Mouse (Mus musculus) urinary bladder, postnatal 14 days (tissue): ENCODE results near the gene Myom1.

Source experiments
- DNase-seq: peaks from one replicate; pipeline ENCODE4 v3.0.0; 2021; ENCODE audit warnings: low spot score

The Myom1 gene

DNA sequence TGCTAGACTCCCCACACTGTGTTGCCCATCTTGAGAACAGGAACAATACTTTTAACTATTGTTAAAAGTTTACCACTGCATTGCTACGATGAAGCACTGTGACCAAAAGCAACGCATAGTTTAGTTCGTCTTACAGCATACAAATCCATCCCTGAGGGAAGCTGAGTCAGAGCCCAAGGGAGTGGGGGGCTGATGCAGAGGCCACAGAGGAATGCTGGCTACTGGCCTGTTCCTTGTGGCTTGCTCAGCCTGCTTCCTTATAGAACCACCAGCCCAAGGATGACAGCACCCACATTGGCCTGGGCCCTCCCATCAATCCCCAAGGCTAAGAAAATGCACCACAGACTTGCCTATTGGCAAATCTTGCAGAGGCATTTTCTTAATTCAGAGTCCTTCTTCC, 56.8 kb downstream of the Myom1 start:
- DNase-seq: no peak

DNA sequence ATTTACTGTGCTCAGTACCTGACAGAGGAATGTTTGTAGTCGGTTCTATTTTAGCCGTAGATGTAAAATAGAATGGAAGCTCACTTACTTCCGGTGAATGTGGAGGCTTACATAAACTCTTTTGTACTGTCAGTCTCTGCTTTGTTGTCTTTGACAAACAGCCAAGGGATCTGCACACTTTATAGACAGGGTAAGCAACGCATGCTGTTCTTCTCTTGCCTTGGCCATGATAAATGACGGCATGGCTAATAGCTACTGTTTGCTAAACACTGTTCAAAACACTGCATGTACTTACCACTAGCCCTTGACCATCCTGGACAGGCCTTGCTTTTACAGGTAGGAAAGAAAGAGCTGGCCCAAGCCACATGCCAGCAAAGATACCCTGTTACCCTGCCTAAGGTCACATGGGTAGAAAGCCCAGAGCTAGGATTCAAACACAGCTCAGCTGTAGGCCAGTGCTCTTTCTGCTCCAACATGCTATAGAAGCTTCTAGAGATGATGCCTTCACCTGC, 59.7 kb downstream of the Myom1 start:
- no peak for DNase-seq

- DNase-seq: no peak
Measured at GRCm38 (mm10) chr17:71062870-71063602, 60.6 kb downstream of the Myom1 start.

DNA sequence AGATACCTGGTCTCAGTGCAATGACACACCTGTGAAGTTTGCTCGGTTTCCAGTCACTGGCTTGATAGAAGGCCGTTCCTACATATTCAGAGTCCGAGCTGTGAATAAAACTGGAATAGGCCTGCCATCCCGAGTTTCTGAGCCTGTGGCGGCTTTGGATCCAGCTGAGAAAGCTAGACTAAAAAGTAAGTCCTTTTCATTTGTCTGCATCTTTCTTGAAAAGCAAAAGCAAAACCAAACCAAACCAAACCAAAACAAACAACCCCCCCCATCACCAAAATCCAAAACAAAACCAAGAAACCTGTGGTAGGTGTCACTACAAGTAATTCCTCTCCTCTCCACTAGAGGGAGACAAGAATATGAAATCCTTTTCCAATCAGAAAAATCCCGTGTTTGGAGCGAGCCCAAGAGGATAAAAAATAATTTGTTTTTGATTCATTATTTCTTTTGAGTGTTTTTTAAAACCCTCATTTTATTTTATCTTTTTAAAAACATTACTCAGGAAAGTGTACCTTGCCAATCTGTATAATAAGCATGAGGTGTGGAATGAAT, 62.1 kb downstream of the Myom1 start:
- DNase-seq: no peak

DNA sequence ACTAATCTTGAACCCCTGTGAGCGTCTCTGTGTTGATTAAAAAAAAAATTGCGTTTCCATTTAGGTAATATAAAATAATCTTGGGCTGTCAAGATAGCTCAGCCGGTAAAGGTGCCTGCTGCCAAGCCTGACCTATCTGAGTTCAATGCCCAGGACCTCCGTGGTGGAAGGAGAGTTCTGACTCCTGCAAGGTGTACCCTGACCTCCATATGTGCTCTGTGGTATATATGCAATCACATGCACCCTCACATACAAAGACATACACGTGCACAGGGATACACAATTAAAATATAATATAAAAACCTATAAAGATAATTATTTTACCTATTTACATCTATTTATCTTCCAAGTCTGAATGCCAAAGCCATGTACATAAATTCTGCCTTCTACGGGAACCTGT, 62.7 kb downstream of the Myom1 start:
- DNase-seq: no peak

- no peak for DNase-seq
Measured at GRCm38 (mm10) chr17:71069176-71069575, 66.7 kb downstream of the Myom1 start.

- DNase-seq: no peak
Measured at GRCm38 (mm10) chr17:71071958-71072357, 69.5 kb downstream of the Myom1 start.

GRCm38 (mm10) chr17:71074386-71074785, 72.0 kb downstream of the Myom1 start:
- no peak for DNase-seq

DNA sequence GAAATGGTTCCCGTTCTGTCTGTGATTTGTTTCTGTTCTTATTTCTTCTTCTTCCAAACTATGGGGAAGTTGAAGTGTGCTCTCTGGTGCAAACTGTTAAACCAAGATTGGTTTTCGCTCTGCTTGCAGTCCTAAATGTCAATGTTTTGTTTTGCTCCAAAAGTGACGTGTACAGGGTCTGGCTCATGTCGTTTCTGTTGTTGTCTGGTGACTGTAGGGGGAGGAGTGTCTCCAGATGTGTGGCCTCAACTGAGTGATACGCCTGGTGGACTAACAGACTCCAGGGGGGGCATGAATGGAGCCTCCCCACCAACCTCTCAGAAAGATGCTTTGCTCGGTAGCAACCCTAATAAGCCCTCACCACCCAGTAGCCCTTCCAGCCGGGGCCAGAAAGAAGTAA, 79.6 kb downstream of the Myom1 start:
- DNase-seq: no peak

DNA sequence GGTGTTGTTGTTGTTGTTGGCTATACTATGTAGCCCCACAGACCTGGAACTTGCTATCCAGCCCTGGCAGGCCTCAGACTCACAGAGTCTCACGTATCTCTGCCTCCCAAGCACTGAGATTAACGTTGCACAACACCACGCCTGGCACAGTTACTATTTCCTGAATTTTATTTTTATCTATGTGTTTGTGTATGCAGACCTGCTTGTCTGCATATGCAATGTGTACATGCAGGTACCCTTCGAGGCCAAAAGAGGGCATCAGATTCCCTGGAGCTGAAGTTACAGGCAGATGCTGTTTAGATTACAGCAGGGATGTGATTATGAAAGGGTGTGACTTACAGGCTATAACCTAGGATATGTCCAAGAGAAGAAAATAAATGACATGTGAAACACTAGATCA, 84.5 kb downstream of the Myom1 start:
- DNase-seq: no peak

- no peak for DNase-seq
Measured at GRCm38 (mm10) chr17:71087396-71088153, 85.1 kb downstream of the Myom1 start.

GRCm38 (mm10) chr17:71088154-71088521, 85.7 kb downstream of the Myom1 start:
- DNase-seq: no peak

- DNase-seq: peak; percentile 67
Measured at GRCm38 (mm10) chr17:71088991-71089434, 86.6 kb downstream of the Myom1 start.

DNA sequence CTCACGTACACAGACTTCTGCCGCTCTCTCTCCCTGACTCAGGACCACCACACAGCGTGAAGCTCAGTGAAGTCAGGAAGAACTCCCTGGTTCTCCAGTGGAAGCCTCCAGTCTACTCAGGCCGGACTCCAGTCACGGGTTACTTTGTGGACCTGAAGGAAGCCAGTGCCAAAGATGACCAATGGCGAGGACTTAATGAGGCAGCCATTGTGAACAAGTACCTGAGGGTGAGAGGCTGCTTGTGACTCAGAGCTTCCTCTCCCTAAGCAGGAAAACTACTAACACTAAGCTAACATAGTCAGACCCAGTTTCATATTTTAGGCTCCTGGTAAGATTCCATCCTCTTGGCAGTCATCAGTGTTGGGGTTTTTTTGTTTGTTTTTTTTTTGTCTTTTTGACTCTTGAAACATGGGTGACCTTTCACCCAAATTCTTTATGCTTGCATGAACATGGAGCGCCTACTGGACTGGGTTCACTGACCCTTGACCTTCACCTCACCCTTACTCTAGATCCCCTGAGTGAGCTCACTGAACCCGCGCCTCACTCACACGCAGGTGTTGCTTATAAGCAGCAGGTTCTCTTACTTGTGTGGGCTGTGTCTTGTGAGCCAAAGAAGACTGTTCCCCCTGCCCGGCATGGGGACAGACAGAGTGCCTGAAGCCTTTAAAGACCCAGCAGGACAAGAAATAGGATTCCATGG, 87.5 kb downstream of the Myom1 start:
- no peak for DNase-seq

- no peak for DNase-seq
Measured at GRCm38 (mm10) chr17:71091024-71091423, 88.6 kb downstream of the Myom1 start.

GRCm38 (mm10) chr17:71092341-71092740, 89.9 kb downstream of the Myom1 start:
- DNase-seq: no peak

DNA sequence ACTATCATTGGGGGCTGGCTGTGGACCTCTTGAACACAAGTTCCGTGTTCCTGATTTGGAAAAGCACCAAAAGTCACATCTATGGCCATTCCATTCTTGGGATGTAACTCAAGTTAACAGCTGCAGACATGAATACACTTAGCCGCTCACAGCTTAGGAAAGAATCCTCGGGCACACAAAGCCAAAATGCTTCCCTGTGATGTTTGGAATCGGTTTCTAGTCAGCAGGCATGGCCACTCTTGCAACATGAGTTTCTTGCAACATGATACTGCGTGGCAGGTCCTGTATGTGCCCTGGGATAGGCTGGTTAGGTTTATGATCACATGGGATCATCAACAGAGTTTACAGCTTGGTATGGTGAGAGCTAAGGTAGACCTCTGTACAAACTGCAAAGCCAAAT, 91.4 kb downstream of the Myom1 start:
- DNase-seq: no peak

- no peak for DNase-seq
Measured at GRCm38 (mm10) chr17:71094438-71094837, 92.0 kb downstream of the Myom1 start.

- no peak for DNase-seq
Measured at GRCm38 (mm10) chr17:71096557-71097208, 94.2 kb downstream of the Myom1 start.

DNA sequence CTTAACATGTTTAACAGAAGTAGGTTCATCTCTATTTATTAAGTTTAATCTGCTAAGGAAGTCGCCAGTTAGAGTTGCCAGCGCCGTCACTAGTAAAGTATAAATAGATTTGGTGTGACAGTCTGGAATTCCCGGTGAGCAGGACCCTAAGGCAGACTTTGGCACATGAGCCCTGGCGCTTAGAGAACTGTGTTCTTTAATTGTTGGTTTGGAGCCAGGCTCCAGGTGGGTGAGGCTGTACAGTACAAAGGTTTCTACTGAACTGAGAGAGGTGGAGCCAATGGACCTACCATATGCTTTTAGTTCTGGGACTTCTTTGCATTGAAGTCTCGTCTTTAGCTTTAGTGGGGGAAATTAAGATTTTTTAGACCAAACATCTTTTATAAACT, 94.8 kb downstream of the Myom1 start:
- DNase-seq: no peak

GRCm38 (mm10) chr17:71098606-71099005, 96.2 kb downstream of the Myom1 start:
- DNase-seq: no peak
